Mouse (Mus musculus) heart, embryonic 15.5 days (tissue): ENCODE measurements at regions not wholly inside any gene's neighbourhood (a gene's known extent, or its start where the extent isn't known, plus 50 kb on each side); places are given as distances from the start of the nearest gene placed in this dataset.

Experiments
- ATAC-seq: fragments of 200-750 bp; cut with Nextera tagmentation; replicated peaks from 2 replicates; pipeline ENCODE4 v1.8.0; 2017; ENCODE audit warnings: low read depth, moderate TSS enrichment; ENCODE audit not compliant: insufficient number of reproducible peaks, insufficient read depth, low FRiP score
- H3K27ac ChIP-seq: fragments of 300-500 bp; sonication (generic); 2 replicates; pipeline ENCODE4 v1.5.1; 2015; ENCODE audit warnings: mild to moderate bottlenecking, inconsistent platforms
- H3K27me3 ChIP-seq: fragments of 300-500 bp; sonication (generic); 2 replicates; pipeline ENCODE4 v1.6.1; 2015; ENCODE audit warnings: inconsistent platforms
- H3K36me3 ChIP-seq: fragments of 300-500 bp; sonication (generic); 2 replicates; pipeline ENCODE4 v1.6.1; 2015; ENCODE audit warnings: mild to moderate bottlenecking, inconsistent platforms
- H3K4me1 ChIP-seq: fragments of 300-500 bp; sonication (generic); replicated peaks from 2 replicates; pipeline ENCODE4 v1.6.1; 2015; ENCODE audit warnings: inconsistent platforms
- H3K4me2 ChIP-seq: fragments of 300-500 bp; sonication (generic); 2 replicates; pipeline ENCODE4 v1.6.1; 2015; ENCODE audit warnings: inconsistent platforms, mild to moderate bottlenecking, moderate library complexity
- H3K4me3 ChIP-seq: fragments of 300-500 bp; sonication (generic); 2 replicates; pipeline ENCODE4 v1.5.1; 2015; ENCODE audit warnings: mild to moderate bottlenecking, inconsistent platforms
- H3K9ac ChIP-seq: fragments of 300-500 bp; sonication (generic); 2 replicates; pipeline ENCODE4 v1.6.1; 2015; ENCODE audit warnings: mild to moderate bottlenecking, inconsistent platforms
- H3K9me3 ChIP-seq: fragments of 300-500 bp; sonication (generic); replicated peaks from 2 replicates; pipeline ENCODE4 v1.6.1; 2016; ENCODE audit warnings: inconsistent platforms
- WGBS: fragments of 180-500 bp; shearing (Covaris S2); methylation state at CpG from one replicate; pipeline ENCODE4 v1.1.7; 2015; ENCODE audit warnings: mixed read lengths; 5-methylcytosine and 5-hydroxymethylcytosine counted together

GRCm38 (mm10) chr1:114781914-114782313, 902.6 kb upstream of the Cntnap5a start:
- 54% methylated on average over 3 of the region's 3 CpGs for WGBS
- H3K27ac ChIP-seq, result no peak overlapping the region
- H3K27me3 ChIP-seq, result no peaks in the 10 kb centered on the region
- H3K4me2 ChIP-seq, result no peak overlapping the region
- no peaks in the 10 kb centered on the region for H3K4me1 ChIP-seq
- no peaks in the 10 kb centered on the region for H3K9me3 ChIP-seq
- 0 out of 2 replicates have a peak, but pooled peaks have one; percentile 39 for ATAC-seq
- H3K36me3 ChIP-seq, result no peaks in the 10 kb centered on the region
- no peak overlapping the region for H3K4me3 ChIP-seq
- no peak overlapping the region for H3K9ac ChIP-seq
